Mouse (Mus musculus) cortical plate, adult 2 months (tissue): ENCODE results near the gene Nipa1.

Experiments
- CTCF ChIP-seq: fragments of 200-500 bp; IDR thresholded peaks from 2 replicates; pipeline ENCODE4 v1.5.1; 2011; ENCODE audit warnings: mild to moderate bottlenecking, control low read depth, low read length; ENCODE audit not compliant: insufficient read depth; ENCODE audit errors: extremely low read depth
- POLR2A ChIP-seq: fragments of 200-500 bp; IDR thresholded peaks from 2 replicates; pipeline ENCODE4 v1.6.1; 2011; ENCODE audit warnings: mild to moderate bottlenecking, low read length, control low read depth; ENCODE audit not compliant: insufficient read depth; ENCODE audit errors: extremely low read depth

DNA sequence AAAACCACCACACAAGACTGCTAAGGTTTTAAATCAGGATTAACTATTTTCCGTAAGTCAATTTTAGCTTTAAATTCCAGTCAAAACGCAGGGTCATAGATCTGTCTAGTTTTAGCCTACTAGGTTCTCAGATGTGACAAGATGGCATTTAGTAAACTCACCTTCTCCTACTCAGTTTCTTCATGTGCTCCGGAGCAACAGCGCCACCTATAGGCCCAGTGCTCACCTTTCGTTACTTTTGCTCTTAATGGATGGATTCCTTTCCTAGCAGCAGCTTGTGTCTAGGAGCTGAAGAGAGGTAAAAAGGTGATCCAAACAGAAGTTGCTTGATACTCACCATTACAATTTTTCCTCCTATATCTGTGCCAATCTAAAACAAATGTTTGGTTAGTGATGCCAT is 22.6 kb upstream of the Nipa1 start:
- TF ChIP-seq CTCF (peak; percentile 98), POLR2A (no peak)
